Mouse (Mus musculus) intestine, postnatal 0 days (tissue): Measurements from ENCODE around the gene Ncoa3. TPM values are rescaled to one million over a fixed set of nuclear protein-coding genes. Genes with fewer than 3 reads are reported as not detected.
A peak's percentile ranks its signal among the peaks of the same experiment; 100 is the strongest.
"Not testable (repeated sequence)": the region's sequence is repeated elsewhere in the genome, so short reads cannot be mapped to it uniquely, and the experiment has no call there.

Experiments used
- ATAC-seq: fragments of 200-750 bp; cut with Nextera tagmentation; 2 replicates; pipeline ENCODE4 v1.8.0; 2017; ENCODE audit warnings: mild to moderate bottlenecking, moderate TSS enrichment, moderate library complexity
- H3K27ac ChIP-seq: fragments of 300-500 bp; sonication (generic); 2 replicates; pipeline ENCODE4 v1.5.1; 2014; ENCODE audit warnings: mild to moderate bottlenecking, low read depth, low read length, moderate library complexity
- H3K27me3 ChIP-seq: fragments of 300-500 bp; sonication (generic); replicated peaks from 2 replicates; pipeline ENCODE4 v1.6.1; 2014; ENCODE audit warnings: low read length, mixed read lengths; ENCODE audit not compliant: control insufficient read depth, insufficient read depth
- H3K36me3 ChIP-seq: fragments of 300-500 bp; sonication (generic); 2 replicates; pipeline ENCODE4 v1.6.1; 2014; ENCODE audit warnings: mild to moderate bottlenecking, moderate library complexity; ENCODE audit not compliant: control insufficient read depth, insufficient read depth
- H3K4me1 ChIP-seq: fragments of 300-500 bp; sonication (generic); replicated peaks from 2 replicates; pipeline ENCODE4 v1.6.1; 2014; ENCODE audit warnings: antibody characterized with exemption, low read length, mixed read lengths; ENCODE audit not compliant: control insufficient read depth, insufficient read depth
- H3K4me2 ChIP-seq: fragments of 300-500 bp; sonication (generic); replicated peaks from 2 replicates; pipeline ENCODE4 v1.6.1; 2014; ENCODE audit warnings: low read depth, mild to moderate bottlenecking, moderate library complexity
- H3K4me3 ChIP-seq: fragments of 300-500 bp; sonication (generic); 2 replicates; pipeline ENCODE4 v1.5.1; 2014; ENCODE audit warnings: low read depth, low read length
- H3K9ac ChIP-seq: fragments of 300-500 bp; sonication (generic); 2 replicates; pipeline ENCODE4 v1.6.1; 2014; ENCODE audit warnings: mild to moderate bottlenecking, low read depth, low read length
- H3K9me3 ChIP-seq: fragments of 300-500 bp; sonication (generic); 2 replicates; pipeline ENCODE4 v1.6.1; 2016; ENCODE audit warnings: mixed run types; ENCODE audit not compliant: control insufficient read depth
- CTCF ChIP-seq: sonication (generic); IDR thresholded peaks from 2 replicates; pipeline ENCODE4 v1.5.1; 2016; ENCODE audit warnings: low read depth, mild to moderate bottlenecking, control low read depth, antibody characterized with exemption, moderate library complexity
- WGBS: fragments of 180-500 bp; shearing (Covaris S2); extraction: QIAGEN DNeasy Blood & Tissue Kit; methylation state at CpG from one replicate; pipeline ENCODE4 v1.1.7; 2014; 5-methylcytosine and 5-hydroxymethylcytosine counted together
- polyA plus RNA-seq: library from polyadenylated mRNA; unstranded; fragments of >200 nt; fragmentation: Nextera tagmentation; extraction: Ambion mirVana; gene quantifications from 2 replicates; pipeline ENCODE4 v1.2.1, GENCODE M21; 2015

Gene Ncoa3
- 4.7 and 5.7 TPM in 2 replicates for polyA plus RNA-seq

DNA sequence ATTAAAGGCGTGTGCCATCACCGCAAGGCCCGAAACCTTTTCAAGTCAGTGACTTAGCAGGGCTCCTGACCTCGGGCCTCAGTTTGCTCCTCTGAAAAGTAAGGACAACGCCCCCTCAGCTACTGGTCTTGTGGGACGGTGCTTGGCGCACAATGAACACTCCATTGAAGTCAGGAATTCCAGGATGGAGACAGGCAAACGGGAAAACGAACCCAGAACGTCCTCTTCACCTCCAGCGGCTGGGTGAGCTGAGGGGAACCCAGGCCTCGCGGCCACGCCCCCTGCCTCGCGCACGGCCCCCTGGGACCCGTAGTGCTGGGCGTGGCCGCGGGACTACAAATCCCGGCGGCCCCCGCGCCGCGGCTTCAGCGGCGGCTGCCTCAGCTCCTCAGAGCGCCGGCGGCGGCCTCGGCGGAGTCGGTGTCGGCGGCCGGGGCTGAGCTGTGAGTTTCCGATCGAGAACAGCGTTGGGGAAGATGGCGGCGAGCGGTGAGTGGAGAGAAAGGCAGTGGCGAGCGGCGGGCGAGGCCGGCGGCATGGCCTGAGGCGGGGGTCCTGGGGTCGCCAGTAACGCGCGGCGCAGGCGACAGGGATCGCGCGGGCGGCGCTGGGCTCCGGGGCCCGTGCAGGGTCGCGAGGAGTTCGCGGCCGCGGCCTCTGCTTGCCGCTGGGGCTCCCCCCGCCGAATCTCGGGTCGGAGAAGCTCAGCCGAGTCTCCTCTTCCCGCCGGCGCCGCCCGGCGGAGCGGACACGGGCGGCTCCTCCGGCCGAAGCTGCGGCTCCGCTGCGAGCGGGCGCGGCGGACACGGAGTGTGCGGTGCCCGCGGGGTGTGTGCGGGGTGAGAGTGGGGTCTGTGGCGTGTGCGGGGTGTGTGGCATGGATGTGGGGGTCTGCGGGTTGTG lies at the start of gene Ncoa3:
Ncoa3 (plus strand) TSS at position 367 of the 903 bp plus-strand sequence.
- peak within 1 kb of the TSS; percentile 99 for H3K4me2 ChIP-seq
- H3K27me3 ChIP-seq: no peaks in the 10 kb centered on the region
- H3K9ac ChIP-seq: peak within 1 kb of the TSS; percentile 91
- H3K9me3 ChIP-seq: no peaks in the 10 kb centered on the region
- ATAC-seq: peak; percentile 97
- H3K36me3 ChIP-seq: no peaks in the 10 kb centered on the region
- TF ChIP-seq CTCF: no peak
- peak within 1 kb of the TSS; percentile 82 for H3K27ac ChIP-seq
- peak within 1 kb of the TSS; percentile 96 for H3K4me3 ChIP-seq
- 2% methylated on average over 87 of the region's 103 CpGs for WGBS
- H3K4me1 ChIP-seq: 0 out of 2 replicates have a peak, but pooled peaks cover 3% of the 10 kb centered on the region

DNA sequence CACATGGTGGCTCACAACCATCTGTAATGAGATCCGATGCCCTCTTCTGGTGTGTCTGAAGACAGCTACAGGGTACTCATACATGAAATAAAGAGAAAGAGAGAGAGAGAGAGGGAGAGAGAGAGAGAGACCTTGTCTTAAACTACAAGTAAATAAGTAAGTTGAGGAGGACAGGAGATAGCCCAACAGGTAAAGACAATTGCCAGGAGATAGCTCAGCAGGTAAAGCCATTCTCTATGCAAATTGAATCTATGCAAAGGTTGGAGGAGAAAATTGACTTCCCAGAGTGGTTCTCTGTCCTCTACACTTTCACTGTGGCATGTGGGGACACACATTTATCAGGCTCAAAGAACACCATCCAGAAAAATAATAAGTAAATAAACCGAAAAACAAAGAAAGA lies 49.3 kb upstream of the Ncoa3 start:
- no peak for ATAC-seq
- Histone ChIP-seq H3K27ac (no peak overlapping the region), H3K27me3 (no peaks in the 10 kb centered on the region), H3K9me3 (no peaks in the 10 kb centered on the region), H3K4me1 (no peaks in the 10 kb centered on the region), H3K36me3 (no peaks in the 10 kb centered on the region), H3K9ac (no peak overlapping the region), H3K4me3 (no peak overlapping the region), H3K4me2 (no peak overlapping the region)
- whole genome bisulfite sequencing: 99% methylated on average over 2 of the region's 2 CpGs
- TF ChIP-seq CTCF: no peak

DNA sequence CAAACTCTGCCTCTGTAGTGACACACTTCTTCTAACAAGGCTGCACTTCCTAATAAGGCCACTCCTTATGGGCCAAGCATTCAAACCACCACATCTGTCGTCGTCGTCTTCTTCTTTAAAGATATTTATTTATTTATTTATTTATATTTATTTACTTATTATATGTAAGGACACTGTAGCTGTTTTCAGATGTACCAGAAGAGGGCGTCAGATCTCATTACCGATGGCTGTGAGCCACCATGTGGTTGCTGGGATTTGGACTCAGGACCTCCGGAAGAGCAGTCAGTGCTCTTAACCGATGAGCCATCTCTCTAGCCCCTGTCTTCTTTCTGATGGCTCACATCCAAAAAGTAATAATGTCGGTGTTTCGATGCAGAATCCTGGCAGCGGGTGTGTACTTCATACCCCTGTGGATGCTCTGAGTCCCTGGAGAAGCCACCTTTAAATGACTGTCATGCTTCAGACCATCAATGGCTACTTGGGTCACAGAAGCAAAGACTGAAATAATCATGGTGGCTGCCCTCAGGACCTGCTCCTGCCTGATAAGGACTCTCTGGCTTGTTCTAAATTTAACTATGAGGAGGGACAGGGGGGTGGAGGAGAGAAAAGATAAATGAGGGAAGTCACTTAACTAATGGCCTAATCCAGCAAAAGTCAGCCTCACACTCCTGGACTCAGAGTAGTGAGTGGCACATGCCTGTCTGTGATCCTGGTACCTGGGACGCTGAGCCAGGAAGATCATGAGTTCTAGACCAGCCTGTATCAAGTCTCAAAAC lies 47.7 kb upstream of the Ncoa3 start:
- no peak for ATAC-seq
- Histone ChIP-seq H3K4me3 (no peak overlapping the region), H3K9me3 (no peaks in the 10 kb centered on the region), H3K36me3 (no peaks in the 10 kb centered on the region), H3K27me3 (no peaks in the 10 kb centered on the region), H3K4me1 (no peaks in the 10 kb centered on the region), H3K9ac (no peak overlapping the region), H3K27ac (no peak overlapping the region), H3K4me2 (no peak overlapping the region)
- WGBS: 81% methylated on average over 11 of the region's 11 CpGs
- TF ChIP-seq CTCF: peak; percentile 16; the same call in 1 of the 2 replicates

DNA sequence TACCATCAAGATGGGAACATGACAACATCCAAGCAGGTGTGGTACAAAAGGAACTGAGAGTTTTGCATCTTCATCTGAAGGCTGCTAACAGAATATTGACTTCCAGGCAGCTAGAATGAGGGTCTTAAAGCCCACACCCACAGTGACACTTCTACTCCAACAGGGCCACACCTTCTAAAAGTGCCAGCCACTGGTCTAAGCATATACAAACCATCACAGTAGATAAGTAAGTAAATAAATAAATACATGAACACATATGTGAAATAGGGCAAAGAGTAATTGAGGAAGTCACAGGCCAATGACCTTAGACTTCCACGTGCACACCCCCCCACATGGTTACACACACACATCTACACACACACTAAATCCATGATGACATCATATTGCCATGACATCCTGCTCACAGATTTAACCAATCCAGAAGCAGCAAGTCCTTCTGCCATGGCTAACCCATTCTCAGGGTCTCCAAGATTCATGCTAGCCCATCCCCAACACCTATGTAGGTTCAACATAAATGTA lies 46.3 kb upstream of the Ncoa3 start:
- Histone ChIP-seq H3K27ac (no peak overlapping the region), H3K4me1 (no peaks in the 10 kb centered on the region), H3K36me3 (no peaks in the 10 kb centered on the region), H3K27me3 (no peaks in the 10 kb centered on the region), H3K4me2 (no peak overlapping the region), H3K9ac (no peak overlapping the region), H3K9me3 (no peaks in the 10 kb centered on the region), H3K4me3 (no peak overlapping the region)
- no peak for ATAC-seq
- no peak for TF ChIP-seq CTCF
- WGBS: 70% methylated on average over 1 of the region's 1 CpGs

DNA sequence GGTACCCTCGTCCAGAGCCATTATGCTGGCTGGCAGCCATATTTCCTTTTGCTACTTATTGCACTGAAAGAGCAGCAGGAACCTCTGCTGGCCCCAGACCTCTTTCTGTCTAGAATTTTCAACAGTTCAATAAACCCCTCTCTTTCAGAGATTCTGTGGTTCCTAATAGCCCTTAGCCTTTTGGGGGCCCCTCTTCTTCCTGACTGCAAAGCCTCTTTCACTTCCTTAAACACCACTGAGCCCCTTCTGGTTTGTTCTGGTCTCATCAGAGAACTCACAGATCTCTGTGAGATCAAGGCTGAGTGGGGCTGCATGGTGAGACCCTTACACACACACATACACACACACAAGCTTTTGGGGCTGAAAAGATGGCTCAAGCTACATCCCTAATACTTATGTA lies 44.4 kb upstream of the Ncoa3 start:
- H3K36me3 ChIP-seq: no peaks in the 10 kb centered on the region
- 44% methylated on average over 1 of the region's 1 CpGs for WGBS
- TF ChIP-seq CTCF: no peak
- H3K9ac ChIP-seq: no peak overlapping the region
- H3K27me3 ChIP-seq: no peaks in the 10 kb centered on the region
- no peak for ATAC-seq
- H3K4me3 ChIP-seq: no peak overlapping the region
- no peaks in the 10 kb centered on the region for H3K4me1 ChIP-seq
- H3K4me2 ChIP-seq: no peak overlapping the region
- no peak overlapping the region for H3K27ac ChIP-seq
- H3K9me3 ChIP-seq: no peaks in the 10 kb centered on the region

DNA sequence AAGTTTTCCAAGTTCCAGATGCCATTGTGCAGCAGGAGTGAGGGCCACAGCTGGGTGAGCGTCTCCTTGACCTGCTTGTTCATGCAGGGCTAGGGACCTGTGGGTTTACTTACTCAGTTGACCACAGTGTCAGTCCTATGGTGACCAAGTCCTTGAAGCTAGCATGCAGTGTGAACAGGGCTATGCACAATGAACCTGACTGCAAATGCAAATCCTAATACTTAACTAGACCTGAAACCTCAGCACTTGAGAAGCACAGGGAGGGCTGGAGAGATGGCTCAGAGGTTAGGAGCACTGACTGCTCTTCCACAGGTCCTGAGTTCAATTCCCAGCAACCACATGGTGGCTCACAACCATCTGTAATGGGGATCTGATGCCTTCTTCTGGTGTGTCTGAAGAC lies 43.7 kb upstream of the Ncoa3 start:
- not testable (repeated sequence) for H3K4me3 ChIP-seq, H3K36me3 ChIP-seq, ATAC-seq, H3K27me3 ChIP-seq, H3K9ac ChIP-seq, H3K4me1 ChIP-seq, H3K9me3 ChIP-seq, H3K4me2 ChIP-seq, H3K27ac ChIP-seq
- 71% methylated on average over 1 of the region's 1 CpGs for WGBS
